Mouse (Mus musculus) left cerebral cortex, adult 18-20 months (tissue): Measurements from ENCODE around the gene Shf. TPM values are rescaled to one million over a fixed set of nuclear protein-coding genes. Genes with fewer than 3 reads are reported as not detected.

ENCODE experiments used
- DNase-seq, 2 experiments: peaks; one replicate each; pipeline ENCODE4 v3.0.0; 2021 to 2022; ENCODE audit warnings: low spot score in 2 of 2, mixed read lengths in 1 of 2
- total RNA-seq, 2 experiments: library from RNA; stranded (reverse); gene quantifications; 2 replicates each; pipeline ENCODE4 v1.2.3; 2021

Shf gene
- total RNA-seq, 2 experiments from 2014 or later = 70.5 to 76.1 TPM

DNA sequence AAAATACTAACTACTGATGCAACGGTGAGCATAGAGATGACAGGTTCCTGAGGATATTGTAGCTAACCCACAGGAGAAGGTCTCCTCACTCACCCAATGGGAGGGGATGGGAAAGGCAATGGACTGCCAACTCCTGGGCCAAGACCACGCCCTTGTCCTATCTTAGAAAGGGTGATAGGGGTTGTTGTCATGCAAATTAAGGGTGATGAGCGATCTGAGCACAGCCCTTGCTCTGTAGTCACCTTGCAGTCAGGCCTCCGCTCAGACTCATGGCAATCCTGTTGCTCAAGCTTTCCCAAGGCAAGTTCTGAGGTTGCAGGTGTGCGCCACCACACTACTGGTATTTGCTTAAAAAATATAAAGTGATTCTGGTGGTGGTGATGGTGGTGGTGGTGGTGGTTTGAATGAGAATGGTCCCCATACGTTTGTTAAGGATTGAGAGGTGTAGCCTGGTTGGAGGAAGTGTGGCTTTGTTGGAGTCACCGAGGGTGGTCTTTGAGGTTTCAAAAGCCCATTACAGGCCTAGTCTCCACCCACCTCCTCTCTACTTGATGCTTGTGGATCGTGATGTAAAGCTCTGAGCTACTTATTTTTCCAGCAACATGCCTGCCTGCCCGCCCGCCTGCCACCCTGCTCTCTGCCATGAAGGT is 1.3 kb upstream of the Shf start:
- DNase-seq = no peak

DNA sequence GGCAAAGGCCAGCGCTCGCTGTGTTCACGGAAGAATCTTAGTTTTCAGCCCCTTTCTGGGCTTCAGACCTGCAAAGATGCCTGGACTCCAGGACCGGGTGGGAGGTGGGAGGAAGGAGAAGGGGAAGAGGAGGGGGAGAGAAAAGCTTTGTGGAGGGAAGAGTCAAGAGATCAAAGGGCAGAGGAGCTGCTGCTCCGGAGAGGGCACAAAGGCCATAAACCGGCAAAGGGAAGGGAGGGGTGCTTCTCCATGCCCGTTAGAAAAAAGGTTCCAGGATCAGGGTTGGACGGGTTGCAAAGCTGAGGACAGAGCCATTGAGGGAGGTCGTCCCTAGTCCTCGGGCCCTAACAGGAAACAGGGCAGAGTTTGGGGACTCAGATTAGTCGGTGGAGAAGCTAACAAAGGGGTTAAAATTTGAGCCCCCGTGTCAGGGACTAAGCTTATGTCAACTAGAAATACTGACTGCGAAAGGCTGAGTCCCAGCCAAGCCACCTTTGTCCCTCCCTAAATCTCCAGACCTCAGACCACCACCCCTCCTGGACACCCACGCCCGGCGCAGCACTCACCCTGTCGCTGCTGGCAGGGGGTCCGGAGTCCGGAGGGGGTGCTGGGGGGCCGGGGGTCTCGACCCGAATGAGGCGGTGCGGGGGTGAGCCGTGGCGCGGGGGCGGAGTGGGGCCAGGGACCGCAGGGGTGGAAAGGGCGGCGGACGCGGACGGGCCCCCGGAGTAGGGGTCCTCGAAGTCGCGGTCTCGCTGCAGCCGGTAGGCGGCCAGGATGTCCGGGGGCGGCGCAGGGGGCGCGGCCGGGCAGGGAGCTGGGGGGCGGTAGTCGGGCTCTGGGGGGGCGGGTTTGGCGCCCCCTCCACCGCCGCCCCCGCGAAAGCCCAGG is 636 bp downstream of the Shf start:
- no peak for DNase-seq

DNA sequence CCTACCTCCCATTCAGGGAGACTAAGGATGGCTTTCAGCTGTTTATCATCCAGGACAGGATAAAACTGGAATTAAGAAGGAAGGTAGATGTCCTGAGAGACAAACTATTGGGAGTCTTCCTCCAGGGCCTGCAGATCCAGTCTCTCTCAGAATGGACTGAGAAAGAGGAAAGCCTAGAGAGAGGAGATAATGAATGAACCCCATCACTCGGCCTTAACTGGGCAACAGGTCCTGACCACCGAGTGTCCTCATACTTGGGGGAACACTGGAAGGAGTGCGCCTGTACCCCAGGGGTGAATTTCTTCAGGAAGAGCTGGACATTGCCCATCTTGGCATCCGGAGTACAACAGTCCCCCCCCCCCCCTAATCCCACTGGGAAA is 1.3 kb downstream of the Shf start:
- no peak for DNase-seq

DNA sequence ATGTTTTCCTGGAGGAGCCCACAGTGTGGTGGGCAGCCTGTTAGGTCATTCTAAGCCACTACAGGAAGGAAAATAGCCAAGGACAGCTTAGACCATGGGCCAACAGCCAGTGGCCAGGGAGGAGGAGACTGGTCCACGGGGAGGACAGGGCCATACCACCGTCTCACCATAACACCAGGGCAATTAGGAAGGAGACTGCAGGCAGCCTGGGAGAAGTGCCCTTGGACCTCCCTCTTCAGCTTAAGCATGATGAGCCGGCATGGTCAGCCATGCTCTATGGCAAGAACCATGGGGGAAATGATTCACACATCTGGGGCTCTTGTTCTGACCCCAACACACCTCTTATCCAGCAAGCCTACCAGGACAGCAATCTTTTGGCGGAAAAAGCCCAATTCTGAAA is 1.8 kb downstream of the Shf start:
- DNase-seq = no peak

DNA sequence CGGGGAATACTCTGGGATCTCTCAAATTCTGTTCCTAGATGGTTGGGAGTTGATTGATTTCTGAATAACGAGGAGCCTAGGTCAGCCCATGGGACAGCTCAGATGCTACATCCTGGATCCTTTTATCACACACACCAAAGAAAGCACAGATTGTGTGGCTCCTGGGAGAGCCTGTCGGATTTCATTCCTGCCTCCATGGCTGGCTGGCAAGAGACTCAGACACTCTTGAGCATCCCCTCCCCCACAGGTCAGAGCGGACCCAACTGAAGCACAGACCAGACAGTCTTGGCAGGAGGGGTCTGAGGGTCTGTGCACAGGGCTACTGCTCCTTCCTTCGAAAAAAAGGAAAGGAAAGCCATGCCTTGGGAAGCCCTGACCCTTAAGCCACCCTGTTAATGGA is 2.3 kb downstream of the Shf start:
- DNase-seq = no peak

DNA sequence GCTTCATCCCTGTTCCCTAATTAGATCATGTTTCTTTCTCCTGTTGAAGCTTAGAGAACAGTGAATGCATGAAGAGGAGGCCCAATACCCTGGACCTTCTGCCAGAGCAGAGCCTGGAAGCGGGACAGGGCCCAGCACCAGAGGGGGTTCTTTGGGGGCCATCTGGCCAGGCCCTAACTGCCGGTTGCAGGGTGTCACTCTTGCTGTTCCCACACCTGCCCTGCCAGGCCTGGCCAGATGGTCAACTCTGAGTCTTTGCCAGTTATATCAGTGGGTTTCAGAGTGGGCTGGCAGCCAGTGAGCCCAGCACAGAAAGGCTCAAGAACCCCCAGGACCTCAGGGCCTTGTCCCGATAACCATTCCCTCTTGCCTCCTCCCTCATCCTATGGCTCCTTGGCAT is 2.9 kb downstream of the Shf start:
- DNase-seq = no peak

DNA sequence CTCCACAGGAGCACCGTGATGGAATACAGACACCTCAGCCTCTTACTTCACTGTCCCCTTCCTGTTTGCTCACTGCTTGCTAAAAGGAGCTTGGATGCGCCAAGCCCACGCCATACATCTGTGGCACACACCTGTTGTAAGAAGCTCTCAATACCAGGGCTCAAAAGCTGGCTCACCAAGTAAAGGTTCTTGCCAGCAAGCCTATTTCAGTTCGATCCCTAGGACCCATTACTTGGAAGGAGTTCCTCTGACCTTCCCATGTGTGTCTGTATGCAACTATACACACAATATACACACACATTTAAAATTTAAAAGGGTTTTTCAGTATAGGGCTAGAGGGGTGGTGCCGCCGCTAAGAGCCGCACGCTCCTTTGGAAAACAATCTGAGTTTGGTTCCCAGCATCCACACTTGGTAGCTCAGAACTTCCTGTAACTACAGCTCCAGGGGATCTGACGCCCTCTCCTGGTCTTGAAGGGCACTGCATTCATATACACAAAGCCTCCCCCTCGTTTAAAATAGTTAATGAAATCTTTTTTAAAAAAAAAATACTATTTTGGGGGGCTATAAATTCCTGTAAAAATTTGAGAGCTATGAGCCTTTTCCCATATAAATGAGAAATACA is 3.6 kb downstream of the Shf start:
- DNase-seq = no peak

DNA sequence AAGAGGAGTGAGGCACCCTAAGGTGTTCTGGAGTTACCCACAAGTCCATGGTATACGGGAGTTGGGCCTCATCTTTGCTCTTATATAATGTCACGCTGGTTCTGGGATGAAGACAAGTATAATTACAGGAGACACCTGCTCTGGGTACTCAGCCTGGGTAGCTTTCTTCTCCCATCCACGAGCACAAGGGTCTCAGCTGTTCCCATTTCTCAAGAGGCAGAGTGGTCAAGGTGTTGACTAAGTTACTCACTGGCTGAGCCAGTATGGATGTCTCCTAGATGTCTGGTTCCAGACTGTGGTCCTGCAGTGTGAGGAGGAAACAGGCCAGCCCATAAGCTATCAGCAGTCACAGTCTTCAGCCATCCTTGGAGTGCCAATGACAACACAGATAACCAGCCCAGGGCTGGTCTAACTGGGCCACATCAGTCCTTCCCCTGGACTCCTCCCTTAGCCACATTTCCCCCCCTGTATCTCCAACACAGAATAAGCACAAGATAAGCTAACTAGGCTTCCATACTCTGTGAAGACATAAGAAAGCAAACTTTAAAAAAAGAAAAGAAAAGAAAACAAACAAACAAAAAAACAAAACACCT is 4.5 kb downstream of the Shf start:
- DNase-seq = no peak

DNA sequence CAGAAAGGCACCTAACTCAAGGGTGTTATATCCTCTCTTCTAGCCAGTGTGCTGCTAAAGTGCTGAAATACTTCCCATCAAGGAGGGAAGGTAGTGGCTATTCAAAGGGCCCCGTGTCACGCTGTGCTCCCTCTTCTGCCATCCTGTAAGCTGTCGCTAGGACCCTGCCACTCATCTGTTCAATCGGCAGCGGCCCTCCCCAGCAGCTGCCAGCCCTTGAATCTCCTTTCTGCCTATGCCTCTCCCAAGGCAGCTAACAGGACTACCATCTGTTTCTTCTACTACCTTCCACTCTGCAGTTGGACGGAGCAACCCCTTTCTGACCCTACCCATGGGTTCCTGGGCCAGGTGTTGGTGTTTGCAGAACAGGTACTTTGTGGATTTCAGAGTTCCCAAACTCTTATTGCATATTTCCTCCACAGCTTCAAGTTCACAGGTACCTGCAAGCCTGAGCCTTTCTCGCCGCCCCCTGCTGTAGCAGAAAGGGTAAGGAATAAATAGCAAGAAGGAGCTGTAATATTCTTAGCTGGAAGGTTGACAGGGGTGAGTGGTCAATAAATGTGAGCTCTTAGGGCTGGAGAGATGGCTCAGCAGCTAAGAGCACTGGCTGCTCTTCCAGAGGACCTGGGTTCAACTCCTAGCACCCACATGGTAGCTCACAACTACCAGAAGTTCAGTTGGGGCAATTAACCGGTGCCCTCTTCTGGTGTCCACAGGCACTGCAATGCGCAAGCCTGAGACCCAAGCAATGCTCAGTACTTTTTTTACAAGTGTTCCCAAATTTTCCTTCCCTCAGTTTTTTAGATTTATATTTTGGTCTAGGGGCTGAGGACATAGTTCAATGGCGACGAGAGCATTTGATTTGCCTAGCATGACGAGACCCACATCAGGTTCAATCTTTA is 6.1 kb downstream of the Shf start:
- DNase-seq = no peak

DNA sequence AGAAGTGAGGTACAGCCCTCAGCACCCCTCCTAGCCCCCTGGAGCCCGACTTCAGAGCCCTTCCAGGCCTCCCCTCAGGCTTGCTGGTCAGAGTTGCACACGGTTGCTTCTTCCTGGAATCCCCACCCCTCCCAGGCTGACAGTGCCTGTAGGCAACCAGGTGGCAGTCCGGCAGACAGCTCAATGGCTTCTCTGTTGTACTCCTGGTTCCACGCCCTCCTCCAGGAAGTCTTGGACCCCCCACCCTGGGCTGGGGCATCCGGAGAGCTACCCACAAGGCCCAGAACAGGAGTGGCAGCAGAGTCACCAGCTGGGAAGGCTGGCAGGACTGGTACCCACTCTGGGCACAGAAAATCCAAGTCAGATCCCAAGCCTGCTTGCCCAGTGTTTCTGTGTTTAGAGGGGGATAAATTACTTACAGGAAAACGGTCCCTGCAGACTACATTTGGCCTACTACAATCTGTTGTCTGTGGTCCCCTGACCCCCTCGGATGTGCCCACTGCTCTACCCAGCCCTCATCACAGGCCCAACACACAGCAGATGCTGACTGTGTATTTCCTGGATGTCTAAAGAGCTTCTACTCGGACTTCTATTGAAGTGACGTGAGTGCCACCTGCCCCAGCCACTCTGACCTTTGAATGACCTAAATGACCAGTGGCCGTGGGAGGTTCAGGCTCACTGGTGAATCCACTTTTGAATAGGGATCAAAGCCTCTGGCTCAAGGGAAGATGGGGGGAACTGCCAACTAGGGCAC is 6.9 kb downstream of the Shf start:
- DNase-seq = no peak

DNA sequence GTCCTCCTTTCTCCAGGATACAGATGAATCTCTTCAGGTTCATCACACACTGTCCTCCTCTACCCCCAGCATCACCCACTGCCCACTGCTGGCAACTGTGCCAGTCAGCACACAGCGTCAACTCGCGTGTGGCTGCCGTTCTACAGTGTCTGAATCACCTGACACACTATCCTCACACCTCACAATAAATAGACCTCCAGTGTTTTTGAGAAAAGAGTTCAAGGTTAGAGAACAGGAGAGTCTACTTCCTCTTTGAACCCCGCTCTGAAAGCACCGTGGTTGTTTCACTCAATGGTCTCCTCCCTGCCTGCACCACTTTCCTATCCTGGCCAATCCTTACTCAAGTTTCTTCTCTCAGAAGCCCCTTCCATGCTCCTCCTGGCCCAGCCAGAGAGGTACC is 7.8 kb downstream of the Shf start:
- DNase-seq = no peak

DNA sequence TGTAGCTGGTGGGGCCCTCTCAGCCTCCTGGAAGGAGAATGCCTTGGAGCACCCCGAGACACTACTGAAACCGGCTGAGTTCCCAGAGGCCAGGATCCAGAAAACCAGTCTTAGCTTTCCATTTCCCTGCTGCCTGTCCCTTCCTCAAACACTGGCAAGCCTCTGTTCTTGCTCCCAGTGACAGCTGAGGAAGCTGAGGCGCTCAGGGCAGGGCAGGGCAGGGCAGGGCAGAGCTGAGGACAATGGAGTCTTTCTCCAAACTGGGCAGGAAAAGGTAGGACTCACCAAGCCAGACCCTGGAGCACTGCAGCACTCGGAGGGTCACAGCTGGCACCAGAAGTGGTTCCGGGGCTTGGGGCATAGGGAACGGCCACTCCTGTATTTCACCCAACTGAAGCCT is 8.7 kb downstream of the Shf start:
- no peak for DNase-seq

DNA sequence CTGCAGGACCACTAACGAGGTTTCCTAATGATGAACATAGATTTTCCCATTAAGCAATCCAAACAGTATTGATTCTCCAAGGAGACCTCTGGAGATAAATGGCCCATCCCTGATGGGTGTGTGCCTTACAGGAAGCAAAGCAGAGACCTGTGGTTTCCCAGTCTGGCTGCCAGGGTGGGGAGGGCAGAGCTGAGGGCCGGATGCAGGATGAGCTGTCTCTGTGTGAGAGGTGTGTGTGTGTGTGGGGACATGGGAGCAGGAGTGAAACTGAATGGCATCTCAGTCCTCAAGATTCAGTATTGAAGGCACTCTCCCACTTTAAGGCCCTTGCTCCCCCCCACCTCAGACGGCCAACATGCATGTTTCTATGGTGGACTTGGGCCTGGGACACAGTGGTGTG is 12.8 kb downstream of the Shf start:
- no peak for DNase-seq

DNA sequence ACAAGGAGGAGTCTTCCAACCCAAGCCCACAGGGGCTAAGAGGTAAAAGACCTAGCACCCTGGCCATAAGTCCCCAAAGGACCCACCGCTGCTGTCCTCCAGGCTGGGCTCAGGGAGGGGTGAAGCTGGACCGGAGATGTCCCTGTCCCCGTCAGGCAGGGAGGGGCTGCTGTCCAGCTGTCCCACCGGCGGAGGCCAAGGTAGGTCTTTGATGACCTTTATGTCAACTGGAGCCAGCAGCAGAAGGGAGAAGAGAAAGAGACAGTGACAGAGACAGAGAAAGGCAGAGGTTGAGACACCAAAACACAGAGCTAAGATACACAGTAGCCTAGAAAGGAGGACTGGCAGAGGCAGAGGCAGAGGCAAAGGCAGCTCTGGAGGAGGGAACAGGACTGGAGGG is 13.6 kb downstream of the Shf start:
- no peak for DNase-seq

DNA sequence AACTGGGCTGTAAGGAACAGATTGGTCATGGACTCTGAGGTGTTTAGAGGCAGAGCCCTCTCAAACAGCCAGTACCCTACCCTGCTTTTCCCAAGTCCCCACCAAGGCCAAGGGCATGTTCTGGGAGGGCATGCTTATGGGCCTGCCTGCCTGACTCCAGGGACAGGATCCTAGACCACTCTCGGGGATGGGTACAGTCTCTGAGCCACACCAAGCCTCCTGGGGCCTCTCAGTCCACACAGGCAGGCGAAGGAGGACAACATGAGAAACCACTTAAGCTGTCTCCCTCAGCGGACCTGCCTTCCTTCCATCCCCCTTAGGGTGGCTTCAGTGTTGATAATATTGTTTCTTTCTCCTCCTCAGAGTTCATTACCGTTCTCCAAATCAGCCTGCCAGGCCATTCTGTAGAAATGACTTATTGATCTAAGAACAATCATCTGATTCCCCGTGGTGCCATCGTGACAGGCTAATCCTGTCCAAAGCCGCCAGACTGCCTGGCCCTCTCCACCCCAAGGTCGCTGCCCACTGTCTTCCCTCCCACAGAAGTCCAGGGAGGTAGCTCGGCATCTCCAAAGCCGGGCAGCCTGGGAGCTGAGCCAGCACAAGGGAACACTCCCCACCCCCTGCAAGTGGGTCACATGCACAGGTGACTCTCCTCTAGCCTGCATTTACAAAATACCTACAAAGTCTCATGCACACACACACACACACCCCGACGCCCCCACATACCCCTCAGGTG is 14.6 kb downstream of the Shf start:
- no peak for DNase-seq

DNA sequence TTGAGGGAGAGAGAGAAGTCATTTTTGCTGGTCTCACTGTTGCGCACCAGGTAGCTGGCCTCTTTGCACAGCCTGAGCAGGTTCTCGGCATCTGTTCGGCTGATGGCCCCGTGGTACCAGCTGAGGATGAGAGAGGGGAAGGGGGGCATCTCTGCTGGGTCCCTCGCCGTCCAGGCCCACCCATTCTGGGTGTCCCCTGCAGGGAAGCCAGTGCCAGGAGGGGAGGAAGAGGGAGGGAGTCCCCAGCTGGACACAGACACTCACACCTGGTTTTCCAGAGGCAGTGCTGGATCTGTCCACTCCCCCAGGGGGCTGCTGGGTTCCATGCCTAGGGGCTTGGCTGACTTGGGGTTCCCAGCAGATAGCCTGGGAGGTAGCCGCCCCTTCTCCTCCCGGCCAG is 15.2 kb downstream of the Shf start:
- no peak for DNase-seq

DNA sequence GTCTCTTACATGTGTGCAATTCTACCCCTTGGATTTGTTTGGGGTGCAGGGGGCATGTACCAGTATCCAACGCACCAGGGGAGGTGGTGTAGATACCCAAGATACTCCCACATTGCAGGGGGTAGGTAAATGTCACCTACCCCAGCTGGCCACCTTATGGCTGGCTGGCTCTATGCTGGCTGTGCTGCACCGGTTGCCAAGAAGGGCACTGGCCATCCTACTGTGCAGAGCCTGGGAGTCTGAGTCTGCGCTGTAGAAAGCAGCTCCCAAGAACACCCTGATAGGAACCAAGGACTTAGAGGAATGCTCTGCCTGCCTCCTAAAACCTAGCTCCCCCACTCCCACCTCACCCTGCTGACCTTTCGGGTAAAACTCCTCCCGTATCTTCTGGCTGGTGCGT is 16.0 kb downstream of the Shf start:
- no peak for DNase-seq

DNA sequence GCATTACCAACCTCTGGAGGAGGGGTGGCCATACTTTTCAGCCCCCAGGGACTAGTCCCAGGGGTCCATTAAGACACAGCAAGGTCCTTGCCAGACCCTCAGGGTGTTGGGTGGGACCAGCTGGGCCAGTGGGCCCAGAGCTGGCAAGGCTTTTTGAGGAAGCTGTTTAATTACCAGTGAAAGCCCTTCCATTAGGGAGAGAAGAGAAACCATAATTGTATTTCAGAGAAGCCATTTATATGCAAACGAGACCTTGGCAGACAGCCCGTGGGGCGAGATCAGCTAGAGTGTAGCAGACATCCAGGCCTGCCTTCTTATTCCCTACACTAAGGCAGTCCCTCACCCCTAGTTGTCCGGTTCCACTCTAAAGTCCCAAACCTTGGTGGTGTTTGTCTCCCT is 17.0 kb downstream of the Shf start:
- DNase-seq = peak; percentile 48 to 58

DNA sequence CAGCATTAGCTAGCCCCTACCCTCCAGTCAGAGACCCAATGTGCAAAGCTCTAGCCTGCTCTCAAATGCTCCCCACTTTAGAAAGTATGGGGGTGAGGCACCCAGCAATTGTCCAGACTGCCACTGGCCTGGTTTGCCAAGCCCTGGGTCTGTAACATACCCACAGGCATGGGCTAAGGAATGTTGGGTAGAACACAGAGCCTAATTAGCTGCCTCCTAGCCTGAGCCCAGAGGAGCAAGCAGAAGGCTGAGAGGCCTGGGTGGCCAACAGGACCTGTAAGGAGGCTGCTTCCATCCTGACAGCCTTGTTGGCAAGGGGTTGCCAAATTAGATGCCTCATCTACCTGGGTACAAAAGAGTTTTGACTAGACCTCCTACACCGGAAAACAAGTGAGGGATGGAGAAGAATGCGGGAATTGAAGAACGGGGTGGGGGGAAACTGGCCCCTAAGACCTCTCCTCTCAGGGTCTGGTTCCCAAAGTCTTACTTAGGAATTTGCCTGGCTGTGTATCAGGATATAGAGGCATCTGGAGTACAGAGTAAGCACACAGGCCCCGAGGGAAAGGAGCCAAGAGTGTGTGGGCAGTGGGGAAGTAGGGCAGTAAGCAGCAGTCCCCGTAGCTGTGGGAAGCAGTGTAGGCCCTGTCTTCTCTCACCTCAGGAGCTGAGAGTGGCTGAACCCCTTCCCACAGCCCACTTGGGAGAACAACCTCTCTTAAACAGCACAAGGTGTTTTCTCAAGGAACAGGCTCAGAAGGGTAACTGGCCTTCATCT is 17.6 kb downstream of the Shf start:
- peak; percentile 85 to 86 for DNase-seq
